Mouse (Mus musculus): ENCODE data around the gene Ccdc38.

Ccdc38 gene

DNA sequence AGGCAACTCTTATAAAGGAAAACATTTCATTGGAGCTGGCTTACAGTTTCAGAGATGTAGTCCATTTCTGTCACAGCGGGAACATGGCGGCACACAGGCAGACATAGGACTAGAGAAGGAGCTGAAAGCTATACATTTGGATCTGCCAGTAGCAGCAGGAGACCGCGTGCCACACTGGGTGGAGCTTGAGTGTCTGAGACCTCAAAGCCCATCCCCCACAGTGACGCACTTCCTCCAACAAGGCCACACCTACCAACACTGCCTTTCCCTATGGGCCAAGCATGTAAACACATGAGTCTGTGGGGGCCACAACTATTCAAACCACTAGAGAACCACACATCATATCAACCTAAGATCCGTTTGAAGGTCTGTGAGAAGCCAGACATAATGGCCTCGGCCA is 68.8 kb downstream of the Ccdc38 start:
- no peak for DNase-seq (ENCODE audit: low spot score)

DNA sequence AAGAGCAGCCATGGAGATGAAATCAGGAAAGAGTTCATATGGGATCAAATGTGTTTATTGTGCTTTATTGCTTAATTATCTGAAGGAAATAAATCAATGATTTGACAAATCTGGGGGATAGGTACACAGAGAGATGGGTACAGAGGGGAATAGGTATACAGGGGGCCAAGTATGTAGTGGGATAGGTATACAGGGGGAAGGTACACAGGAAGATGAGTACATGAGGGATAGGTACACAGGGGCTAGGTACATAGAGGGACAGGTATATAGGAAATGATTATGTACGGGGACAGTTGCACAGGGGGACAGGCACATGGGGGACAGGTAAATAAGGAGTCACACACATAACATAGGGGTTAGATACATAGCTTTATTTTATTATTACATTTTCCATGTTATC is 70.5 kb downstream of the Ccdc38 start:
- DNase-seq (ENCODE audit: low spot score), result no peak

DNA sequence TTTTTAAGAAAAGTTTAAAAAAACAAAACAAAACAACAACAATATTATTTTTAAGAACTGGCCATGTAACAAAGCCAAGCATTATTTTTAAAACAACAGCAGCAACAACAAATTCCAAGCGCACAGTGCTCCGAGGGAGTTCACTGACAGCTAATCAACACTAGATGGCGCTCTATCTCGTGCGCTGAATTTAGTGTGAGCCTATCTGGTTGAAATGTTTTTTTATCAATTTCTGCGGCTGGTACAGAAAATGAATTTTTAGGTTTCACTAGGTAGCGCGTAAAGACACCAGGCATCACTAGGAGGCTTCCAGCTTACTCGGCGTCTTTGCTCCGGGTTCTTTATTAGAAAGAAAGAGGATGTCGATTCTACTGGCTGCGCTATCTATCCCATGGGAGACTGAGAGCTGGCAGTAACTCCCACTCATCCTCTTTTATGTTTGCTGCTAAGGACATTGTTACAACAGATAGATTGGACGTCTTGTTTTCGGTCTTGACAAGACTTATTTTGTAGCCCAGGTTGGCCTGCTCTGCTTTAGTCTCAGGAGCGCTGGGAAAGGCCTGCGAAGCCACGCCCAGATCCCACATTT is 71.1 kb downstream of the Ccdc38 start:
- DNase-seq (ENCODE audit: low spot score), result no peak

DNA sequence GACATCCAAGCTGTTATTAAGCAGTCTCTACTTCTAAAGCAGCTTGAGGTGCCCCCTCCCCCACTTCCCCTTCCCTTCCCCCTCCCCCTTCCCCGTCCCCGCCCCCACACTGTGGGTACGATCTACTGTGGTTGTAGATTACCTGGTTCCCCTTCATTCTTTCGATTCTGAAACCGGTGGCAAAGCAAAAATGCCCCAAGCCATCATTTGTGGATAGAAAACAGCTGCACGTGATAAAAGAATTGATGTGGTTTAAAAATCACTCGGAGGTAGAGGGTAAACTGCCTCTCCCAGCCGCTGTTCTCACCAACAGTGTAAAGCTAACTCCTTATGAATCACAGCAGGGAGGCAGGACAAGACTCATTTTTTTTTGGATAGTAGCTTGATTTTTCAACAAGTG is 74.4 kb downstream of the Ccdc38 start:
- DNase-seq (ENCODE audit: low spot score), result no peak

DNA sequence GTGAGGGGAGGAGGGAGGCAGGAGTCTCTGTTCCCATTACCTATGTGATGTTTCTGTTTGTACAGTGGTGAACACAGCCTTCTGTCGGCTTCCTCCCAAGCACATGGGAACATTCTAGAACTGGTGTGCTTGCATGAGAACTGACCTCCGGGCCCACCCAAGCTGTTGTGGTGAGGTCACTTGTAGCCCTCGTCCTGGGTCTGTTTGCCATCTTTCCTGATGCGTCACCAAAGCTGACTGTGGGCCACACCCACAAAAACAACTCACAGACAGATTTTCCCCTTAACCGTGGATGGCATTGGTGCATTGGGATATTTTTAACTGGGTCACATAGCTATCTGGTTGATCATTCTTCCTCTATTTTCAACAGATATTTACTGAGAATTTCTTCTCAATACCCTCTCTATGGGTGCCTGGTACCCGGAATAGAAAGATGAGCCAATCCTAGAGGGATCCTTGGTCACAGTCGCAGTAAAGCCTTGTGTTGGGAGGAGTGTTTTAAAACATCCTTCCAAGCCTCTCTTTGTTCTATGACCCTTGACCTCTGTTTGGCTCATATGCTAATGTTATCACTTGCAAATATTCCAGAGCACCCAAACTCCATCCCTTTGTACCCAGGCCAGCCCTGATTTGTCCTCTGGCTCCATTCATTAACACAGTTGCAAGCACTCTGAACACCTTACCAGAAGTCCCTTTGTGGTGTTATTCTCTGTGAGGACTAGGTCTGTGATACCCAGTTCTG is 80.2 kb downstream of the Ccdc38 start:
- no peak for DNase-seq (ENCODE audit: low spot score)

DNA sequence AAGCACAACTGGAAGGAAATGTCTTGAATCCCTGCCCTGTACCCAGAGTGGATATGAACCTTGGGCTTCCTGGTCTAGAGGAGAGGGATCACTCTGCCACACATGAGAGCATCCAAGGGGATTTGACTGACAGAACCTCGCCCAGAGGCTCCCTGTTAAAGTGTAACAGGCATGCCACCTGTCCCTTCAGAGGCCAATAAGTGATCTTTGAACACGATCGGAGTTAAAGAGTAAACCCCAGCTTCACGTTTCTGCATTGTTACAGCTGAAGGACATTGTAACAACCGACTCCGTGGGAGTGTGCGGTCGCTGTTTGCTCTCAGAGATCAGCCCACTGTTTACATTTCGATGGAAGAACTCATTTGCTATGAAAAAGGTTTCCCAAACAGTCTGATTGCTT is 83.3 kb downstream of the Ccdc38 start:
- DNase-seq (ENCODE audit: low spot score), result no peak

DNA sequence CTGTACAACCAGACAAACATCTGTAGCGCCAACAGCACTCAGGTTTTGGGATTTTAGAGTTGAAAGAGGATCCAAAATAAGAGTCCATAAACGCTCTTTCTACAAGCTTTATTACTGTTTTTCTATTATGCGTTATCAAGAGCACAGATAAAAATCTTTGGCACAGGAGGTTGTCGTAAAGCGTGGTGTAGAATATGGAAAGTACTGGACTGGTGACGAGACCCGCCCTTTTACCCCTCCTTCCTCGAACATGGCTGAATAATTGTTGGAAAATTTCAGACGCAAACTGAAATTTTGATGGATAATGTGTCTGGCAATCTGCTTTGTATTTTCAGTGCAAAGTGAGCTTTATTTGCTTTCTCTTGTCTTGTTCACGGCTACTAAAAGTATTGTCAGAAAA is 83.7 kb downstream of the Ccdc38 start:
- no peak for DNase-seq (ENCODE audit: low spot score)

DNA sequence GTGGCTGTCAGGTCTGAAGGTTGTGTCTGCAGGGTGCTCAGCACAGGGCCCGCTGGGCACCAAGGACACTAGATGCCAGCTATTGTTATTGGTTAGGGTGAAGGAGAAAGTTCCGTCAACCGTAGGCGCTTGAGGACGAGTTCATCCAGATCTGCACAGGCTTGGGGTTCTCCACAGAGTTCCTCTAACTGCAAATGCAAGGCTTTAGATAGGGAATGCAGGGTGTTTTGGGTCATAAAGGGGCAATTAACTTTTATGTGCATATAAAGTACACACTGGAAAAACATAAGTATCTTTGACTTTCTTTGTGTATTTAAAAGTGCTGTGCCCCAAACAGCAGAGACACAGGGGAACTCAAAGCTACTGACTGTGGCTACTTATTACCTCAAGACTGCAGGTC is 89.9 kb downstream of the Ccdc38 start:
- DNase-seq (ENCODE audit: low spot score), result no peak

DNA sequence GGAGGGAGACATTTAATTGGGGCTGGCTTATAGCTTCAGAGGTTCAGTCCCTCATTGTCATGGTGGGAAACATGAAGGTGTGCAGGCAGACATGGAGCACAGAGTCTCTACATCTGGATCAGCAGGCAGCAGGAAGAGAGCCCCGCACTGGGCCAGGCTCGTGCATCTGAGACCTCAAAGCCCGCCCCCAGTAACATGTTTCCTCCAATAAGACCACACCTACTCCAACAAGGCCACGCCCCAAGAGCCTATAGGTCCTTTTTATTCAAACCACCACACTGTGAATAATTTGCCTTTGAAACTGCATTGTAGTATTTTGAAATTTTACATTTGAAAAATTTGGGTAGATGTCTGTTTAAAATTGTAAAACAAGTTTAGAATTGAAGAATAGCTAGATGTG is 91.7 kb downstream of the Ccdc38 start:
- DNase-seq (ENCODE audit: low spot score), result no peak

DNA sequence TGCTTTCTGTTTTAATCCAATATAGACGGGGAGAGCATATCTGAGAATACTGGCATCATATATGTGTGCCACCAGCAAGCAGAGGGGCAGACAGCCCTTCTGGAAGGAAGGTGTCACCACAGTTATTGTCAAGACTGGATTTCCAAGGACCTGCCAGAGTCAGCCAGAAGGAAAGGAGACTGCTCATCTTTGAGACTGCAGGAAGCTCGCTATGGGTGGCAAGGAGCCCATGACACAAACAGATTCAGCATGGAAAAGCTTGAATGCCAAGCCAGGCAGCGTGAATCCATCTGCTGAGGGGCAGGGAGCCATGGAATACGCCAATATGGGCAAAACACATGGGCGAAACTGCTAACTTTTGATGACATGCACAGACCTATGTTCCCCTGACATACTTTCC is 93.1 kb downstream of the Ccdc38 start:
- no peak for DNase-seq (ENCODE audit: low spot score)
